Mouse (Mus musculus) ES-Bruce4 (cell line): Measurements from ENCODE around the gene Grasp. TPM values are rescaled to one million over a fixed set of nuclear protein-coding genes. Genes with fewer than 3 reads are reported as not detected.

ENCODE experiments used
- H3K27ac ChIP-seq: 2 replicates; pipeline ENCODE4 v1.5.1; 2012; ENCODE audit warnings: low read length, inconsistent platforms; ENCODE audit not compliant: insufficient read depth
- H3K27me3 ChIP-seq: 2 replicates; pipeline ENCODE4 v1.6.1; 2012; ENCODE audit warnings: mild to moderate bottlenecking, low read length, inconsistent platforms; ENCODE audit not compliant: control insufficient read depth, poor library complexity, insufficient read depth, severe bottlenecking
- H3K36me3 ChIP-seq: 2 replicates; pipeline ENCODE4 v1.6.1; 2012; ENCODE audit warnings: inconsistent platforms, mild to moderate bottlenecking, low read length, moderate library complexity; ENCODE audit not compliant: control insufficient read depth, poor library complexity, insufficient read depth, severe bottlenecking
- H3K4me1 ChIP-seq: one replicate; pipeline ENCODE4 v1.8.1; 2011; ENCODE audit warnings: low read length; ENCODE audit not compliant: control insufficient read depth, insufficient read depth
- H3K4me3 ChIP-seq: 2 replicates; pipeline ENCODE4 v1.5.1; 2011; ENCODE audit warnings: low read depth, mild to moderate bottlenecking, low read length
- H3K9ac ChIP-seq: 2 replicates; pipeline ENCODE4 v1.6.1; 2012; ENCODE audit warnings: low read depth, mild to moderate bottlenecking, inconsistent platforms; ENCODE audit not compliant: poor library complexity, severe bottlenecking
- H3K9me3 ChIP-seq: replicated peaks from 2 replicates; pipeline ENCODE4 v1.6.1; 2012; ENCODE audit warnings: mild to moderate bottlenecking, low read length, inconsistent platforms; ENCODE audit not compliant: control insufficient read depth, poor library complexity, insufficient read depth, severe bottlenecking
- CTCF ChIP-seq: IDR thresholded peaks from one replicate; pipeline ENCODE4 v1.8.1; 2011; ENCODE audit warnings: low read depth, low read length
- EP300 ChIP-seq: IDR thresholded peaks from 2 replicates; pipeline ENCODE4 v1.6.1; 2011; ENCODE audit warnings: low read depth, low read length; ENCODE audit not compliant: insufficient read depth
- POLR2A ChIP-seq: IDR thresholded peaks from one replicate; pipeline ENCODE4 v1.8.1; 2011; ENCODE audit warnings: low read length; ENCODE audit not compliant: insufficient read depth
- polyA plus RNA-seq: library from polyadenylated mRNA; stranded (reverse); fragments of >200 nt; gene quantifications from 2 replicates; pipeline ENCODE4 v1.2.4, GENCODE M21; 2011; ENCODE audit warnings: low read depth; ENCODE audit not compliant: missing spikeins, insufficient read depth, insufficient read length

The Grasp gene
- polyA plus RNA-seq, 1 experiment: 8.6 TPM

- H3K4me3 ChIP-seq: no peak overlapping the region
- H3K9me3 ChIP-seq: no peaks in the 10 kb centered on the region
- no peaks in the 10 kb centered on the region for H3K4me1 ChIP-seq
- H3K36me3 ChIP-seq: peaks cover 4% of the 10 kb centered on the region; the same call in 1 of the 2 replicates
- TF ChIP-seq POLR2A (no peak), CTCF (no peak), EP300 (no peak)
- H3K9ac ChIP-seq: no peak overlapping the region
- no peaks in the 10 kb centered on the region for H3K27me3 ChIP-seq
- no peak overlapping the region for H3K27ac ChIP-seq
Measured at GRCm38 (mm10) chr15:101204781-101205180, 19.2 kb upstream of the Grasp start.

GRCm38 (mm10) chr15:101210228-101210627 is 13.8 kb upstream of the Grasp start:
- no peak overlapping the region for H3K27ac ChIP-seq
- H3K4me1 ChIP-seq: no peaks in the 10 kb centered on the region
- peaks cover 6% of the 10 kb centered on the region; the same call in 1 of the 2 replicates for H3K36me3 ChIP-seq
- no peak overlapping the region for H3K9ac ChIP-seq
- H3K9me3 ChIP-seq: no peaks in the 10 kb centered on the region
- no peak overlapping the region for H3K4me3 ChIP-seq
- H3K27me3 ChIP-seq: no peaks in the 10 kb centered on the region
- TF ChIP-seq CTCF: peak; percentile 67
- no peak for TF ChIP-seq POLR2A

DNA sequence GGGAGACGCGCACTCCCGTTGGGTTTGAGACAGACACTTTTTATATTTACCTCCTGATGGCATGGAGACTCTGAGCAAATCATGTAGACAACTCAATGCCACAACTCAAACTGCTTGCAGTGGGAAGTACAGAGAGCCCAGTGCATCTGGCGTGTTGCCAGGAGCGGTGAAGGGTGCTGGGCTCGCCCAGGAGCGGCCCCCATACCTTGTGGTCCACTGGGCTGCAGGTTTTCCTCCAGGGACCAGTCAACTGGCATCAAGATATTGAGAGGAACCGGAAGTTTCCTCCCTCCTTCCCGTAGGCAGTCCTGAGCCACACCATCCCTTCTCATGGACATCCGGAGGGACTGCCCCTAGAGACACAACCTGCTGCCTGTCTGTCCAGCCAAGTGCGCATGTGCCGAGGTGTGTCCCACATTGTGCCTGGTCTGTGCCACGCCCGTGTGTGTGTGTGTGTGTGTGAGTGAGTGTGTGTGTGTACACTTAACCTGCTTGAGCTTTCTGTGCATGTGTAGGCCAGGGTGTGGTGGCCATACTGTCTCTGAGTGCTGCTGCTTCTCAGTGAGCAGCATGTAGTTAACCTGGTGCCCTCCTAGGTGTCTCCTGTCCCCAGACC is 12.9 kb upstream of the Grasp start:
- no peak overlapping the region for H3K4me3 ChIP-seq
- TF ChIP-seq CTCF (no peak), EP300 (no peak), POLR2A (no peak)
- H3K36me3 ChIP-seq: peaks cover 6% of the 10 kb centered on the region; the same call in 1 of the 2 replicates
- H3K27me3 ChIP-seq: no peaks in the 10 kb centered on the region
- no peak overlapping the region for H3K27ac ChIP-seq
- H3K9me3 ChIP-seq: no peaks in the 10 kb centered on the region
- H3K9ac ChIP-seq: no peak overlapping the region
- H3K4me1 ChIP-seq: no peaks in the 10 kb centered on the region

- Histone ChIP-seq H3K4me3 (no peak overlapping the region), H3K9ac (no peak overlapping the region), H3K27ac (no peak overlapping the region), H3K4me1 (no peaks in the 10 kb centered on the region), H3K36me3 (0 out of 2 replicates have a peak, but pooled peaks cover 6% of the 10 kb centered on the region), H3K9me3 (no peaks in the 10 kb centered on the region), H3K27me3 (no peaks in the 10 kb centered on the region)
- TF ChIP-seq POLR2A (no peak), CTCF (no peak), EP300 (no peak)
Measured at GRCm38 (mm10) chr15:101212435-101212834, 11.6 kb upstream of the Grasp start.

- no peak for TF ChIP-seq EP300
- no peak for TF ChIP-seq CTCF
- no peak for TF ChIP-seq POLR2A
- Histone ChIP-seq H3K36me3 (0 out of 2 replicates have a peak, but pooled peaks cover 2% of the 10 kb centered on the region), H3K4me3 (no peak overlapping the region), H3K27ac (no peak overlapping the region), H3K9ac (no peak overlapping the region), H3K4me1 (no peaks in the 10 kb centered on the region), H3K27me3 (no peaks in the 10 kb centered on the region), H3K9me3 (no peaks in the 10 kb centered on the region)
Measured at GRCm38 (mm10) chr15:101215136-101215535, 8.9 kb upstream of the Grasp start.

DNA sequence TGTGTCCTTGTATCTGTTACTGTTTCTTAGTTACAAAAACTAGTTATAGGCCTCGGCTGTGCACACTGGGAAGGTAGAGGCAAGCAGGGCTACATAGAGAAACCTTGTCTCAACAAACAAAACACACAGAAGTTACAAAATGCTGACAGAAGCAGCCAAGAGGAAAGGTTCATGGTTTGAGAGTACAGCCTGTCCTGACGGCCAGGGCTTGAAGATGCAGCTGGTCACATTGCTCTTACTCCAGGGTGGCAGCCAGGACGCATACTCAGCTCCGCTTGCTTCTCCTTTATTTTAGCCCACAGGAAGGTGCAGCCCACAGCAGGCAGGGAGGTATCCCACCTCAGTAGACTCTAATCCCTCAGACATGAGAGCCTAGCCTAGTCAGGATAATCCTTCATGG is 8.0 kb upstream of the Grasp start:
- H3K27me3 ChIP-seq: no peaks in the 10 kb centered on the region
- H3K4me3 ChIP-seq: no peak overlapping the region
- no peaks in the 10 kb centered on the region for H3K9me3 ChIP-seq
- H3K27ac ChIP-seq: no peak overlapping the region
- no peaks in the 10 kb centered on the region for H3K36me3 ChIP-seq
- H3K9ac ChIP-seq: no peak overlapping the region
- TF ChIP-seq POLR2A: no peak
- no peak for TF ChIP-seq EP300
- no peak for TF ChIP-seq CTCF
- H3K4me1 ChIP-seq: peaks cover 4% of the 10 kb centered on the region
